Mouse (Mus musculus) layer of hippocampus, postnatal 36 days (tissue): ENCODE measurements around the gene C130032M10Rik. TPM values are rescaled to one million over a fixed set of nuclear protein-coding genes. Genes with fewer than 3 reads are reported as not detected.
A peak's percentile ranks its signal among the peaks of the same experiment; 100 is the strongest.

Experiments used
- DNase-seq, 2 experiments: peaks; one replicate each; pipeline ENCODE4 v3.0.0; 2022
- total RNA-seq, 2 experiments: library from RNA; stranded (reverse); gene quantifications; 2 replicates each; pipeline ENCODE4 v1.2.3; 2021

The C130032M10Rik gene
- not detected for total RNA-seq

GRCm38 (mm10) chr9:114515364-114515763, at the start of gene C130032M10Rik:
C130032M10Rik (plus strand) TSS chr9:114515697.
- DNase-seq = no peak

GRCm38 (mm10) chr9:114466871-114467270, 48.6 kb upstream of the C130032M10Rik start:
- DNase-seq = no peak

- no peak for DNase-seq
Measured at GRCm38 (mm10) chr9:114468217-114468616, 47.3 kb upstream of the C130032M10Rik start.

GRCm38 (mm10) chr9:114468701-114469100, 46.8 kb upstream of the C130032M10Rik start:
- no peak for DNase-seq

GRCm38 (mm10) chr9:114471892-114472291, 43.6 kb upstream of the C130032M10Rik start:
- DNase-seq = no peak

GRCm38 (mm10) chr9:114477019-114477418, 38.5 kb upstream of the C130032M10Rik start:
- DNase-seq = no peak

GRCm38 (mm10) chr9:114480940-114481339, 34.6 kb upstream of the C130032M10Rik start:
- no peak for DNase-seq

GRCm38 (mm10) chr9:114484771-114485170, 30.7 kb upstream of the C130032M10Rik start:
- no peak for DNase-seq

- no peak for DNase-seq
Measured at GRCm38 (mm10) chr9:114486808-114487207, 28.7 kb upstream of the C130032M10Rik start.

- no peak for DNase-seq
Measured at GRCm38 (mm10) chr9:114487481-114488258, 27.8 kb upstream of the C130032M10Rik start.

GRCm38 (mm10) chr9:114496469-114496868, 19.0 kb upstream of the C130032M10Rik start:
- DNase-seq = no peak

GRCm38 (mm10) chr9:114498218-114498617, 17.3 kb upstream of the C130032M10Rik start:
- peak; percentile 62 to 75 for DNase-seq

- peak; percentile 30 to 43 for DNase-seq
Measured at GRCm38 (mm10) chr9:114499783-114500515, 15.5 kb upstream of the C130032M10Rik start.

- no peak for DNase-seq
Measured at GRCm38 (mm10) chr9:114501111-114501510, 14.4 kb upstream of the C130032M10Rik start.

- no peak for DNase-seq
Measured at GRCm38 (mm10) chr9:114501913-114502312, 13.6 kb upstream of the C130032M10Rik start.

GRCm38 (mm10) chr9:114502711-114503427, 12.6 kb upstream of the C130032M10Rik start:
- no peak for DNase-seq

- no peak for DNase-seq
Measured at GRCm38 (mm10) chr9:114504816-114505215, 10.7 kb upstream of the C130032M10Rik start, which contains the start of gene Ccr4. Ccr4 (minus strand) TSS chr9:114504916.

GRCm38 (mm10) chr9:114506564-114506963, 8.9 kb upstream of the C130032M10Rik start:
- no peak for DNase-seq

- no peak for DNase-seq
Measured at GRCm38 (mm10) chr9:114507421-114507820, 8.1 kb upstream of the C130032M10Rik start.

- no peak for DNase-seq
Measured at GRCm38 (mm10) chr9:114509785-114510184, 5.7 kb upstream of the C130032M10Rik start.

GRCm38 (mm10) chr9:114512831-114513230, 2.7 kb upstream of the C130032M10Rik start:
- no peak for DNase-seq

- DNase-seq = no peak
Measured at GRCm38 (mm10) chr9:114517924-114518497, 2.5 kb downstream of the C130032M10Rik start.
